Mouse (Mus musculus) E14TG2a.4 (cell line): ENCODE results near the gene Tspear.
A peak's percentile ranks its signal among the peaks of the same experiment; 100 is the strongest.

Source experiments
- H3K27me3 ChIP-seq: 2 replicates; pipeline ENCODE4 v1.6.1; 2014; ENCODE audit warnings: low read length, control low read depth; ENCODE audit not compliant: insufficient read depth
- H3K36me3 ChIP-seq: 2 replicates; pipeline ENCODE4 v1.6.1; 2014; ENCODE audit warnings: low read length, control low read depth; ENCODE audit not compliant: insufficient read depth
- H3K4me1 ChIP-seq: replicated peaks from 2 replicates; pipeline ENCODE4 v1.6.1; 2014; ENCODE audit warnings: low read depth, low read length, control low read depth
- H3K4me3 ChIP-seq: replicated peaks from 2 replicates; pipeline ENCODE4 v1.5.1; 2014; ENCODE audit warnings: mild to moderate bottlenecking, low read length
- H3K9me3 ChIP-seq: 2 replicates; pipeline ENCODE4 v1.6.1; 2014; ENCODE audit warnings: low read length, control low read depth
- CTCF ChIP-seq: conservative IDR thresholded peaks from 2 replicates; pipeline ENCODE4 v1.5.1; 2014; ENCODE audit warnings: low read length
- NANOG ChIP-seq: IDR thresholded peaks from 2 replicates; pipeline ENCODE4 v1.6.1; 2014; ENCODE audit warnings: borderline replicate concordance, low read length, mixed read lengths
- POU5F1 ChIP-seq: IDR thresholded peaks from 2 replicates; pipeline ENCODE4 v1.6.1; 2014; ENCODE audit warnings: low read length, borderline replicate concordance

Gene Tspear

DNA sequence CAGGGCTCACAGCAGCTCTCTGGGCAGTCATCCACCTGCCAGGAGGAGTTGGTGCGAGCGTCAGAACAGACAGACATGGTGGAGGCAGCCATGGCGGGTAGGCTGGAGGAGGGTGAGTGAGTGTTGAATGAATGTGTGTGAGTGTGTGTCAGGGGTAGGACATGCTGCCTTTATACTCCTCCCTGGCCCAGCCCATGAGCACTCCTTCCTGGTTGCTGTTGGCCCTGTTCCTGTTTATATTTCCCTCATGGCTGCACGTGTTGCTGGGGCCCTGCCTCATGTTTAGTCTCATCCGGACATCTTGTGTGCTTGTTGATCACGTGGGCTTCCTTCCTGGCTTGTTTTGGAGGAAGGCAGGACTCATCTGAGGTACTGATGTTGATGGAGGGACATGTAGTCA is 140.6 kb downstream of the Tspear start, which contains the start of gene Krtap10-4:
Krtap10-4 (minus strand) TSS at position 145 of the 400 bp plus-strand sequence.
- Histone ChIP-seq H3K27me3 (no peaks in the 10 kb centered on the region), H3K4me3 (no peak within 1 kb of the TSS), H3K9me3 (no peaks in the 10 kb centered on the region), H3K36me3 (no peaks in the 10 kb centered on the region), H3K4me1 (no peaks in the 10 kb centered on the region)
- TF ChIP-seq CTCF, result no peak
- TF ChIP-seq POU5F1, result no peak
- no peak for TF ChIP-seq NANOG

DNA sequence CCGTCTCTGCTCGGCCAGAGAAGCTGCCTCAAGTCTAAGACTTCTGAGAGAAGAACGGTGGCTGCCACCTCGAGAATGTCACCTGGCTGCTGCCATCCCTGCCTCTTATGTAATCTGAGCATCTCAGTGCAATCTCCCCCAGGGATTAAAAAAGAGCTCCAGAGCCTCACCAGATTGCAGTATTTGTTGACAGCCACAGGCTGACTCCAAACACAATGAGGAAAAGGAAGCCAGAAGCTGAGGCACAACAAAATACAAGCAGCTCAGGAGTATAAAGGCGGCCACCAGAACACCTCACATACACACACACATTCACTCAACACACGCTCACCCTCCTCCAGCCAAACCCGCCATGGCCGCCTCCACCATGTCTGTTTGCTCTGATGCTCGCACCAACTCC is 149.3 kb downstream of the Tspear start, which contains the start of gene Krtap10-10:
Krtap10-10 (plus strand) TSS at position 301 of the 400 bp plus-strand sequence.
- no peaks in the 10 kb centered on the region for H3K27me3 ChIP-seq
- no peaks in the 10 kb centered on the region for H3K9me3 ChIP-seq
- no peaks in the 10 kb centered on the region for H3K36me3 ChIP-seq
- H3K4me1 ChIP-seq, result 0 out of 2 replicates have a peak, but pooled peaks cover 5% of the 10 kb centered on the region
- TF ChIP-seq NANOG (no peak), CTCF (no peak), POU5F1 (no peak)
- peak within 1 kb of the TSS; percentile 62 for H3K4me3 ChIP-seq

DNA sequence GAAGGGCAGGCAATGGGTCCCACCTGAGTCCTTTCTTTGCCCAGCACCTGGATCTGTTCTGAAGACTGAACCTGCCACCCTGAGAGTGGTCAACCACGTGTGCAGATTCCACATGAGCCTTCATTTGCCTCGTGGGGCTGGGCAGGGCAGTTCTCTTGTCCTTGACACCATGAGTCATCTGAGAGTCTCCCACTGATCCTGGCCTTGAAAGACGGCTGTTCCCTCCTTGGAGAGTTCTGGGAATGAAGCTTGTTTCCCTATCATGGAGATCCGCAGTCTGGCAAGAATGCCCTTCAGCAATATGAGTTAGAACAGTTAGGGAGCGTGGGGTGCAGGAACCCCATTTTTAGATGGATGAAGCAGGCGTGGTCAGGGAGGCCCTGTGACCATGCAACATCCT is 152.6 kb downstream of the Tspear start:
- H3K4me1 ChIP-seq, result 0 out of 2 replicates have a peak, but pooled peaks cover 5% of the 10 kb centered on the region
- H3K27me3 ChIP-seq, result no peaks in the 10 kb centered on the region
- no peak overlapping the region for H3K4me3 ChIP-seq
- H3K36me3 ChIP-seq, result no peaks in the 10 kb centered on the region
- TF ChIP-seq CTCF (no peak), NANOG (no peak), POU5F1 (no peak)
- peaks cover 16% of the 10 kb centered on the region; the same call in 1 of the 2 replicates for H3K9me3 ChIP-seq

DNA sequence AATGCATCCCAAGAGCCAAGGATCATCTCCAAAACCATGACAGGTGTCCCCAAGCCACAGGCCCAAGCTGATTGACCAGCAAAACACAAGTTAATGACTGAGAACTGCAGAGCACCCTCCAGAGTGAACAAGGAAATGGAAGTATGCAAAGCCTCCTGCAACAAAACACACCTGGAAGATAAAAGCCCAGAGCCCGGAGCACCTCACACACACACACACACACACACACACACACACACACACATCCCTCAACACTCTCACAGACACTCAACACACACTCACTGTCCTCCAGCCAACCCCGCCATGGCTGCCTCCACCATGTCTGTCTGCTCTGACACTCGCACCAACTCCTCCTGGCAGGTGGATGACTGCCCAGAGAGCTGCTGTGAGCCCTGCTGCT is 160.1 kb downstream of the Tspear start, which contains the start of gene Gm36176:
Gm36176 (plus strand) TSS at position 301 of the 400 bp plus-strand sequence.
- Histone ChIP-seq H3K36me3 (no peaks in the 10 kb centered on the region), H3K9me3 (peaks cover 20% of the 10 kb centered on the region), H3K27me3 (no peaks in the 10 kb centered on the region), H3K4me1 (peaks cover 3% of the 10 kb centered on the region), H3K4me3 (no peak within 1 kb of the TSS)
- TF ChIP-seq POU5F1 (no peak), NANOG (no peak), CTCF (no peak)

DNA sequence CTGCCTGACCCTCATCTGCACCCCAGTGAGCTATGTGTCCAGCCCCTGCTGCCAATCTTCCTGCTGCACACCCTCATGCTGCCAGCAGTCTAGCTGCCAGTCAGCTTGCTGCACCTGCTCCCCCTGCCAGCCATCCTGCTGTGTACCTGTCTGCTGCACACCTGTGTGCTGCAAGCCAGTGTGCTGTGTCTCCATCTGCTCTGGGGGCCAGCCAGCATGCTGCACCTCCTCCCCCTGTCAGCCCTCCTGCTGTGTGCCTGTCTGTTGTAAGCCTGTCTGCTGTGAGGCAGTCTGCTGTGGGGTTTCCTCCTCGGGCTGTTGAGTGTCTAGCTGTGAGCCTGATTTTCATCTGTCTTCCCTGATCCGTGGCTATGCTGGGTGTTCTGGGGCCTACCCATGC is 160.6 kb downstream of the Tspear start:
- no peak overlapping the region for H3K4me3 ChIP-seq
- H3K36me3 ChIP-seq, result no peaks in the 10 kb centered on the region
- no peaks in the 10 kb centered on the region for H3K27me3 ChIP-seq
- TF ChIP-seq NANOG (no peak), POU5F1 (no peak), CTCF (no peak)
- peaks cover 6% of the 10 kb centered on the region for H3K4me1 ChIP-seq
- peaks cover 19% of the 10 kb centered on the region for H3K9me3 ChIP-seq

DNA sequence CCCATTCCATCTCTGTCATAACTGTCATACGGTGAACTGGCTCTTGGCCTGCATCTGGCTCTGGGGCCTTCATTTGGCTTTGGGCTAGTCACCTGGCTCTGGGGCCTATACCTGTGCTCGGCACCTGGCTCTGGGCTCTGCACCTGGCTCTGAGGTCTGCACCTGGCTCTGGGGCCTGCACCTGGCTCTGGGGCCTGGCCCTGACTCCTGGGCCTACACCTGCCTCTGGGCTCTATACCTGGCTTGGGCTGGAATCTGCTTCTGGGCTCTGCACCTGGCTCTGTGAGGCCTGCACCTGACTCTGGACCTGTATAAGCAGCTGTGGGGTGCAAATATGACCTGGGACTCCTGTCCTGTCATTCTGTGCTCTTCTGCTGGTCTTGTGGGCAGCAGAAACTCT is 161.2 kb downstream of the Tspear start:
- TF ChIP-seq NANOG, result no peak
- Histone ChIP-seq H3K36me3 (no peaks in the 10 kb centered on the region), H3K4me3 (no peak overlapping the region), H3K9me3 (peaks cover 19% of the 10 kb centered on the region), H3K4me1 (peaks cover 10% of the 10 kb centered on the region), H3K27me3 (no peaks in the 10 kb centered on the region)

DNA sequence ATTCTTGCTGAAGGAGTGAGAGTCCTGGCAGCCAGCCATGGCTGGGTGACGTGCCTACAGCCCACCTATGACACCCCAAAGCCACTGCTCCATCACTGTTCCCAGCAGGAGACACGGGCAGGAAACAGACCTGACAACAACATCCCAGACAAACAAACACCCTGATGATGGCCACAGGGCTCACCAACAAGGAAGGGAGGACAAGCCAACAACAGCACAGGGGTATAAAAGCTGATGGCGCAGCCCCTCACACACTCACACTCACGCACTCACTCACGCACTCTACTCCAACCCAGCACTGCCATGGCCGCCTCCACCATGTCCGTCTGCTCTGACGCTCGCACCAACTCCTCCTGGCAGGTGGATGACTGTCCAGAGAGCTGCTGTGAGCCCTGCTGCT is 166.2 kb downstream of the Tspear start, which contains the start of gene Gm10318:
Gm10318 (plus strand) TSS at position 301 of the 400 bp plus-strand sequence.
- Histone ChIP-seq H3K4me1 (peaks cover 16% of the 10 kb centered on the region), H3K9me3 (peaks cover 5% of the 10 kb centered on the region; the same call in 1 of the 2 replicates), H3K4me3 (peak within 1 kb of the TSS; percentile 20; the same call in 1 of the 2 replicates), H3K36me3 (no peaks in the 10 kb centered on the region), H3K27me3 (no peaks in the 10 kb centered on the region; the same call in none of the 2 replicates)
- no peak for TF ChIP-seq CTCF
- no peak for TF ChIP-seq POU5F1
- TF ChIP-seq NANOG, result no peak

DNA sequence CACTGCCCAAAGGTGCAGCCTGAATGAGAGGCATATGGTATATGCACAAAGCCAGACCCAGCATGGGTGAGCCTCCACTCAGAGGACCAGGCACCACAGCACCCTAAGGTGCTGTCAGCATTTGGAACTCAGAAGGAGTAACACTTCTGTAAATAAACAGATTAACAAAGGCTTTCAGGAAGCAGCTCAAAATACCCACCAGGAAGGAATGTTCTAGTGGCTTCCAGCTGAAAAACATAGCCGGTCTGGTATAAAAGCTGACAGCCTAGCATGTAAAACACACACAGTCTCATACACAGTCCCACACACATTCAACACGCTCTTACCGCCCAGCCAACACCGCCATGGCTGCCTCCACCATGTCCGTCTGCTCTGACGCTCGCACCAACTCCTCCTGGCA is 175.3 kb downstream of the Tspear start, which contains the start of gene Gm3285:
Gm3285 (plus strand) TSS at position 301 of the 400 bp plus-strand sequence.
- H3K4me1 ChIP-seq, result peaks cover 6% of the 10 kb centered on the region; the same call in 1 of the 2 replicates
- no peak for TF ChIP-seq CTCF
- no peak for TF ChIP-seq POU5F1
- no peak for TF ChIP-seq NANOG
- no peaks in the 10 kb centered on the region for H3K27me3 ChIP-seq
- H3K9me3 ChIP-seq, result no peaks in the 10 kb centered on the region; the same call in 1 of the 2 replicates
- no peak within 1 kb of the TSS for H3K4me3 ChIP-seq
- H3K36me3 ChIP-seq, result no peaks in the 10 kb centered on the region

DNA sequence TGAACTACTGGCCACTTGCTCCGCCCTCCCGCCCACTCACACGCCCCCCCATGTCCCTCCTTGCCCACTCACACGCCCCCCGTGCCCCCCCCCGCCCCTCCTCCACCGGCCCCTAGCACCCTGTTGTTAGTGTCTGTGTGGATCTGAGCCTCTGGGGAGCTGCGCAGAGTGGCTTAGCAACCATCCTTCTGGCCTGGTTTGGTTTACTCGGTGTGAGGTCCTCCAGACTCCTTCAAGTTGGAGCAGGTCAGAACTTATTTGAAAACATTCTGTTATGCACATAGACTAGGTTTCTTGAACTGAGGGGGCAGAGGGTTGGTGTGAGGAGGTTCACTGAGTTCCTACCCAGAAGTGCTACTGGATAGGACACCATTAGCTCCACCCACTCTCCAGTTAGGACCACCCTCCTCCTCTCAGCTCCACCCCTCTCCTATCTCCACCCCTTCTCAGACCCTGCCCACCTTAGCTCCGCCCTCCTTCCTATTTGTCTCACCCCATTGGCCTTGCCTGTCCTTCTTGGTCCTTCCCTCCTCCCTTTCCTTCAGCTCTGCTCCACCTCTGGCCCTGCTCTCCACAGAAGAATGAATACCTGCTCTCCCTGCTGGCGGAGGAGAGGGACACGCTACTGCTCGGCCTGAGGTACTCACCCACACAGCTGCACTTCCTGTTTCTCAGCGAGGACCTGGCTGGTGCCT is 177.8 kb downstream of the Tspear start:
- no peak for TF ChIP-seq POU5F1
- TF ChIP-seq CTCF, result no peak
- TF ChIP-seq NANOG, result no peak
- Histone ChIP-seq H3K36me3 (no peaks in the 10 kb centered on the region), H3K9me3 (no peaks in the 10 kb centered on the region; the same call in 1 of the 2 replicates), H3K4me3 (peak overlapping the region; percentile 41; the same call in 1 of the 2 replicates), H3K4me1 (peaks cover 14% of the 10 kb centered on the region), H3K27me3 (no peaks in the 10 kb centered on the region)
